Mouse (Mus musculus): Measurements from ENCODE around the gene Ndufa9. TPM values are rescaled to one million over a fixed set of nuclear protein-coding genes. Genes with fewer than 3 reads are reported as not detected.

Gene Ndufa9
- polyA plus RNA-seq, 1 experiment from 2014 or later: 132 TPM

GRCm38 (mm10) chr6:126808134-126808533 is 40.8 kb downstream of the Ndufa9 start:
- H3K27ac ChIP-seq (ENCODE audit: low read length): no peak overlapping the region
- H3K9me3 ChIP-seq (replicated peaks; ENCODE audit: control insufficient read depth, low read length): no peaks in the 10 kb centered on the region
- ATAC-seq (ENCODE audit: low read depth): peak; percentile 39; the same call in 1 of the 2 replicates
- H3K9ac ChIP-seq (ENCODE audit: low read depth, low read length): no peak overlapping the region
- H3K27me3 ChIP-seq (ENCODE audit: control insufficient read depth, insufficient read depth, low read depth, low read length): no peaks in the 10 kb centered on the region
- H3K4me3 ChIP-seq (ENCODE audit: low read depth, low read length): no peak overlapping the region
- H3K36me3 ChIP-seq (ENCODE audit: control insufficient read depth, insufficient read depth): no peaks in the 10 kb centered on the region
- no peaks in the 10 kb centered on the region for H3K4me1 ChIP-seq (ENCODE audit: control insufficient read depth, low read depth, low read length)
- WGBS (ENCODE audit: insufficient replicate concordance): 23% methylated on average over 4 of the region's 4 CpGs
- H3K4me2 ChIP-seq (ENCODE audit: low read depth, low read length): no peak overlapping the region

GRCm38 (mm10) chr6:126806783-126807182 is 42.2 kb downstream of the Ndufa9 start:
- Histone ChIP-seq H3K9me3 (replicated peaks; ENCODE audit: control insufficient read depth, low read length) (no peaks in the 10 kb centered on the region), H3K27me3 (ENCODE audit: control insufficient read depth, insufficient read depth, low read depth, low read length) (no peaks in the 10 kb centered on the region), H3K36me3 (ENCODE audit: control insufficient read depth, insufficient read depth) (no peaks in the 10 kb centered on the region), H3K4me1 (ENCODE audit: control insufficient read depth, low read depth, low read length) (no peaks in the 10 kb centered on the region), H3K4me3 (ENCODE audit: low read depth, low read length) (no peak overlapping the region), H3K9ac (ENCODE audit: low read depth, low read length) (no peak overlapping the region), H3K27ac (ENCODE audit: low read length) (no peak overlapping the region), H3K4me2 (ENCODE audit: low read depth, low read length) (no peak overlapping the region)
- no peak for ATAC-seq (ENCODE audit: low read depth)
- 70% methylated on average over 3 of the region's 3 CpGs for WGBS (ENCODE audit: insufficient replicate concordance)

- Histone ChIP-seq H3K4me1 (ENCODE audit: control insufficient read depth, low read depth, low read length) (no peaks in the 10 kb centered on the region), H3K36me3 (ENCODE audit: control insufficient read depth, insufficient read depth) (no peaks in the 10 kb centered on the region), H3K9ac (ENCODE audit: low read depth, low read length) (no peak overlapping the region), H3K4me3 (ENCODE audit: low read depth, low read length) (no peak overlapping the region), H3K27me3 (ENCODE audit: control insufficient read depth, insufficient read depth, low read depth, low read length) (no peaks in the 10 kb centered on the region), H3K4me2 (ENCODE audit: low read depth, low read length) (no peak overlapping the region), H3K27ac (ENCODE audit: low read length) (no peak overlapping the region), H3K9me3 (replicated peaks; ENCODE audit: control insufficient read depth, low read length) (no peaks in the 10 kb centered on the region)
- ATAC-seq (ENCODE audit: low read depth): no peak
- WGBS (ENCODE audit: insufficient replicate concordance): 25% methylated on average over 11 of the region's 11 CpGs
Measured at GRCm38 (mm10) chr6:126802946-126803345, 46.0 kb downstream of the Ndufa9 start.

- Histone ChIP-seq H3K27me3 (ENCODE audit: control insufficient read depth, insufficient read depth, low read depth, low read length) (no peaks in the 10 kb centered on the region), H3K36me3 (ENCODE audit: control insufficient read depth, insufficient read depth) (no peaks in the 10 kb centered on the region), H3K4me1 (ENCODE audit: control insufficient read depth, low read depth, low read length) (no peaks in the 10 kb centered on the region), H3K4me3 (ENCODE audit: low read depth, low read length) (no peak overlapping the region), H3K4me2 (ENCODE audit: low read depth, low read length) (no peak overlapping the region), H3K9me3 (replicated peaks; ENCODE audit: control insufficient read depth, low read length) (no peaks in the 10 kb centered on the region), H3K27ac (ENCODE audit: low read length) (no peak overlapping the region), H3K9ac (ENCODE audit: low read depth, low read length) (no peak overlapping the region)
- no peak for ATAC-seq (ENCODE audit: low read depth)
- WGBS (ENCODE audit: insufficient replicate concordance): 65% methylated on average over 6 of the region's 6 CpGs
Measured at GRCm38 (mm10) chr6:126794751-126795150, 54.2 kb downstream of the Ndufa9 start.

GRCm38 (mm10) chr6:126793689-126794088 is 55.2 kb downstream of the Ndufa9 start:
- 84% methylated on average over 6 of the region's 6 CpGs for WGBS (ENCODE audit: insufficient replicate concordance)
- H3K9me3 ChIP-seq (replicated peaks; ENCODE audit: control insufficient read depth, low read length): no peaks in the 10 kb centered on the region

GRCm38 (mm10) chr6:126791964-126792363 is 57.0 kb downstream of the Ndufa9 start:
- H3K27ac ChIP-seq (ENCODE audit: low read length): no peak overlapping the region
- H3K27me3 ChIP-seq (ENCODE audit: control insufficient read depth, insufficient read depth, low read depth, low read length): no peaks in the 10 kb centered on the region
- H3K36me3 ChIP-seq (ENCODE audit: control insufficient read depth, insufficient read depth): no peaks in the 10 kb centered on the region
- WGBS (ENCODE audit: insufficient replicate concordance): 15% methylated on average over 12 of the region's 12 CpGs
- H3K9me3 ChIP-seq (replicated peaks; ENCODE audit: control insufficient read depth, low read length): no peaks in the 10 kb centered on the region
- ATAC-seq (ENCODE audit: low read depth): no peak
- peak overlapping the region; percentile 12; the same call in 1 of the 2 replicates for H3K4me2 ChIP-seq (ENCODE audit: low read depth, low read length)
- H3K4me1 ChIP-seq (ENCODE audit: control insufficient read depth, low read depth, low read length): no peaks in the 10 kb centered on the region
- no peak overlapping the region for H3K9ac ChIP-seq (ENCODE audit: low read depth, low read length)
- H3K4me3 ChIP-seq (ENCODE audit: low read depth, low read length): no peak overlapping the region; the same call in 1 of the 2 replicates

More at GRCm38 (mm10) chr6:126793689-126794088, 55.2 kb downstream of the Ndufa9 start:
- ATAC-seq (ENCODE audit: low read depth): no peak
- Histone ChIP-seq H3K36me3 (ENCODE audit: control insufficient read depth, insufficient read depth) (no peaks in the 10 kb centered on the region), H3K4me1 (ENCODE audit: control insufficient read depth, low read depth, low read length) (no peaks in the 10 kb centered on the region), H3K27ac (ENCODE audit: low read length) (no peak overlapping the region), H3K9ac (ENCODE audit: low read depth, low read length) (no peak overlapping the region), H3K4me3 (ENCODE audit: low read depth, low read length) (no peak overlapping the region), H3K27me3 (ENCODE audit: control insufficient read depth, insufficient read depth, low read depth, low read length) (no peaks in the 10 kb centered on the region), H3K4me2 (ENCODE audit: low read depth, low read length) (no peak overlapping the region)

- 14% methylated on average over 4 of the region's 4 CpGs for WGBS (ENCODE audit: insufficient replicate concordance)
- no peak overlapping the region for H3K4me2 ChIP-seq (ENCODE audit: low read depth, low read length)
Measured at GRCm38 (mm10) chr6:126791488-126791887, 57.4 kb downstream of the Ndufa9 start.

GRCm38 (mm10) chr6:126788863-126789262 is 60.1 kb downstream of the Ndufa9 start:
- H3K9ac ChIP-seq (ENCODE audit: low read depth, low read length): no peak overlapping the region
- no peaks in the 10 kb centered on the region for H3K27me3 ChIP-seq (ENCODE audit: control insufficient read depth, insufficient read depth, low read depth, low read length)
- H3K4me3 ChIP-seq (ENCODE audit: low read depth, low read length): no peak overlapping the region
- H3K36me3 ChIP-seq (ENCODE audit: control insufficient read depth, insufficient read depth): no peaks in the 10 kb centered on the region
- no peak overlapping the region for H3K27ac ChIP-seq (ENCODE audit: low read length)
- no peak overlapping the region for H3K4me2 ChIP-seq (ENCODE audit: low read depth, low read length)
- ATAC-seq (ENCODE audit: low read depth): no peak
- no peaks in the 10 kb centered on the region for H3K9me3 ChIP-seq (replicated peaks; ENCODE audit: control insufficient read depth, low read length)
- no peaks in the 10 kb centered on the region for H3K4me1 ChIP-seq (ENCODE audit: control insufficient read depth, low read depth, low read length)
- WGBS (ENCODE audit: insufficient replicate concordance): 51% methylated on average over 8 of the region's 8 CpGs

More at GRCm38 (mm10) chr6:126791488-126791887, 57.4 kb downstream of the Ndufa9 start:
- no peaks in the 10 kb centered on the region for H3K27me3 ChIP-seq (ENCODE audit: control insufficient read depth, insufficient read depth, low read depth, low read length)
- H3K9ac ChIP-seq (ENCODE audit: low read depth, low read length): no peak overlapping the region
- no peak overlapping the region for H3K4me3 ChIP-seq (ENCODE audit: low read depth, low read length)
- no peaks in the 10 kb centered on the region for H3K4me1 ChIP-seq (ENCODE audit: control insufficient read depth, low read depth, low read length)
- no peak overlapping the region for H3K27ac ChIP-seq (ENCODE audit: low read length)
- no peaks in the 10 kb centered on the region for H3K9me3 ChIP-seq (replicated peaks; ENCODE audit: control insufficient read depth, low read length)
- no peak for ATAC-seq (ENCODE audit: low read depth)
- no peaks in the 10 kb centered on the region for H3K36me3 ChIP-seq (ENCODE audit: control insufficient read depth, insufficient read depth)

- ATAC-seq (ENCODE audit: low read depth): no peak
- WGBS (ENCODE audit: insufficient replicate concordance): 57% methylated on average over 5 of the region's 5 CpGs
- H3K36me3 ChIP-seq (ENCODE audit: control insufficient read depth, insufficient read depth): no peaks in the 10 kb centered on the region
- no peak overlapping the region for H3K27ac ChIP-seq (ENCODE audit: low read length)
- H3K27me3 ChIP-seq (ENCODE audit: control insufficient read depth, insufficient read depth, low read depth, low read length): no peaks in the 10 kb centered on the region
- H3K4me1 ChIP-seq (ENCODE audit: control insufficient read depth, low read depth, low read length): no peaks in the 10 kb centered on the region
- no peak overlapping the region for H3K4me3 ChIP-seq (ENCODE audit: low read depth, low read length)
- no peak overlapping the region for H3K4me2 ChIP-seq (ENCODE audit: low read depth, low read length)
- no peaks in the 10 kb centered on the region for H3K9me3 ChIP-seq (replicated peaks; ENCODE audit: control insufficient read depth, low read length)
- no peak overlapping the region for H3K9ac ChIP-seq (ENCODE audit: low read depth, low read length)
Measured at GRCm38 (mm10) chr6:126784206-126784605, 64.7 kb downstream of the Ndufa9 start.

Data from liver, embryonic 16.5 days (tissue).